Mouse (Mus musculus) ES-Bruce4 (cell line): Measurements from ENCODE around the gene Prkar1b.

ENCODE experiments used
- CTCF ChIP-seq: IDR thresholded peaks from one replicate; pipeline ENCODE4 v1.8.1; 2011; ENCODE audit warnings: low read depth, low read length
- EP300 ChIP-seq: IDR thresholded peaks from 2 replicates; pipeline ENCODE4 v1.6.1; 2011; ENCODE audit warnings: low read depth, low read length; ENCODE audit not compliant: insufficient read depth
- POLR2A ChIP-seq: IDR thresholded peaks from one replicate; pipeline ENCODE4 v1.8.1; 2011; ENCODE audit warnings: low read length; ENCODE audit not compliant: insufficient read depth

GRCm38 (mm10) chr5:139066861-139067614 lies 82.8 kb downstream of the Prkar1b start:
- TF ChIP-seq CTCF (no peak), POLR2A (no peak), EP300 (no peak)
